13 mouse cellular contexts compared by ENCODE assay signal in the genomic region with DNA sequence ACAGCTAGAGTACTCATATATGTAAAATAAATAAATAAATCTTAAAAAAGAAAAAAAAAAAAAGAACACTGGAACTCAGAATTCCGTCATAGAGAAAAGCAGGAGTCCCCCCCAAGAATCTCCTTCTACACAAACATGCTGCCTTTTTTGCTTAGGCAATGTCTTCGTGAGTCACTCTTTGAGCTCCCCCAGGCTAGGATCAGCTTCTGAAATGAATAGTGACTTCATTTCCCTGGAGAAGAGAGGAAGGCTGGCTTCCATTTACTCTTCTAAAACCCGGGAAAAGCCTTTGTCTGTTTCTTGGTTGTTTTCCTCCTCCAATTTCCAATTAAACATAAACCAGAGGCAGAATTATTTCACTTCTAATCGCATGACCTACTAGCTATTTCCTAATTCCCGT. TPM values are rescaled to one million over a fixed set of nuclear protein-coding genes. Genes with fewer than 3 reads are reported as not detected.
DNase-seq lines count a peak whose midpoint lies in the region; ATAC-seq and TF ChIP-seq lines count a peak whose summit lies in the region.
"Had no signal": no experiment of that assay in that cellular context is flagged by ENCODE, and none has a peak within 500 bp of the region (broad histone marks: within the 10 kb centered on the region; RNA-seq: fewer than 3 reads in every experiment).

No protein-coding gene starts in this region.

- peak overlapping the region; percentile 20; the same call in 1 of the 2 replicates for H3K4me3 ChIP-seq in gastrocnemius, adult 2 months
- H3K4me3 ChIP-seq in limb, embryonic 15.5 days = no peak overlapping the region
- H3K4me3 ChIP-seq in limb, embryonic 10.5 days = no peak overlapping the region
- no peak overlapping the region for H3K4me3 ChIP-seq in embryonic facial prominence, embryonic 13.5 days
- no peak overlapping the region for H3K4me3 ChIP-seq in olfactory bulb, adult 2 months (ENCODE audit: insufficient read depth, low read depth, low read length)
- H3K4me3 ChIP-seq: stomach, embryonic 15.5 days had no signal

- no peak for ATAC-seq in limb, embryonic 15.5 days (ENCODE audit: insufficient number of reproducible peaks, low FRiP score, low TSS enrichment, low read depth)
- no peak for ATAC-seq in embryonic facial prominence, embryonic 13.5 days (ENCODE audit: insufficient number of reproducible peaks, insufficient read depth, low FRiP score, low TSS enrichment, low read depth)
- ATAC-seq: CD4-positive, CD25-positive, alpha-beta regulatory T cell, adult 4 months; forebrain, embryonic 16.5 days had no signal

- intact Hi-C loops in gastrocnemius, adult 2 months (cut with DNase I) = no loop called here

- H3K27ac ChIP-seq in gastrocnemius, adult 2 months = peak overlapping the region; percentile 98
- H3K27ac ChIP-seq in limb, embryonic 15.5 days = peak overlapping the region; percentile 47
- no peak overlapping the region for H3K27ac ChIP-seq in limb, embryonic 10.5 days
- H3K27ac ChIP-seq in embryonic facial prominence, embryonic 13.5 days = peak overlapping the region; percentile 84
- peak overlapping the region; percentile 88 for H3K27ac ChIP-seq in olfactory bulb, adult 2 months (ENCODE audit: insufficient read depth, low read depth, low read length)
- H3K27ac ChIP-seq: stomach, embryonic 15.5 days had no signal

- 60% methylated on average over 5 of the region's 5 CpGs for WGBS in limb, embryonic 15.5 days
- 88% methylated on average over 5 of the region's 5 CpGs for WGBS in limb, embryonic 10.5 days
- WGBS in embryonic facial prominence, embryonic 13.5 days = 33% methylated on average over 5 of the region's 5 CpGs
- WGBS in olfactory bulb, adult 2 months = 30% methylated on average over 5 of the region's 5 CpGs

- no peak overlapping the region for H3K9ac ChIP-seq in limb, embryonic 15.5 days
- no peak overlapping the region for H3K9ac ChIP-seq in embryonic facial prominence, embryonic 13.5 days
- H3K9ac ChIP-seq: lung, embryonic 14.5 days; stomach, embryonic 15.5 days had no signal

- no peaks in the 10 kb centered on the region for H3K36me3 ChIP-seq in limb, embryonic 15.5 days
- H3K36me3 ChIP-seq in limb, embryonic 10.5 days = peaks cover 5% of the 10 kb centered on the region; the same call in 1 of the 2 replicates
- no peaks in the 10 kb centered on the region for H3K36me3 ChIP-seq in embryonic facial prominence, embryonic 13.5 days
- H3K36me3 ChIP-seq: stomach, embryonic 15.5 days had no signal

- TF ChIP-seq CTCF in gastrocnemius, adult 2 months (IDR thresholded peaks at IDR 0.05) = no peak
- no peak for TF ChIP-seq CTCF in olfactory bulb, adult 2 months (IDR thresholded peaks at IDR 0.05; ENCODE audit: insufficient read depth, low read depth, low read length)

- no peak overlapping the region for H3K4me2 ChIP-seq in limb, embryonic 15.5 days
- H3K4me2 ChIP-seq in embryonic facial prominence, embryonic 13.5 days = 0 out of 2 replicates have a peak overlapping the region, but pooled peaks have one; percentile 11
- H3K4me2 ChIP-seq: lung, embryonic 14.5 days; stomach, embryonic 15.5 days had no signal

- no peaks in the 10 kb centered on the region for H3K27me3 ChIP-seq in limb, embryonic 15.5 days
- no peaks in the 10 kb centered on the region for H3K27me3 ChIP-seq in limb, embryonic 10.5 days (ENCODE audit: low read depth, poor library complexity, severe bottlenecking)
- H3K27me3 ChIP-seq in embryonic facial prominence, embryonic 13.5 days = no peaks in the 10 kb centered on the region
- H3K27me3 ChIP-seq: stomach, embryonic 15.5 days had no signal

- H3K4me1 ChIP-seq in limb, embryonic 15.5 days = peaks cover 65% of the 10 kb centered on the region
- H3K4me1 ChIP-seq in limb, embryonic 10.5 days = peaks cover 35% of the 10 kb centered on the region
- peaks cover 59% of the 10 kb centered on the region for H3K4me1 ChIP-seq in embryonic facial prominence, embryonic 13.5 days
- H3K4me1 ChIP-seq in olfactory bulb, adult 2 months (ENCODE audit: control insufficient read depth, insufficient read depth, low read length) = peaks cover 49% of the 10 kb centered on the region

- no peaks in the 10 kb centered on the region for H3K9me3 ChIP-seq in limb, embryonic 15.5 days
- H3K9me3 ChIP-seq in limb, embryonic 10.5 days (replicated peaks) = no peaks in the 10 kb centered on the region
- H3K9me3 ChIP-seq in embryonic facial prominence, embryonic 13.5 days = no peaks in the 10 kb centered on the region
- H3K9me3 ChIP-seq: stomach, embryonic 15.5 days had no signal

- TF ChIP-seq POLR2A in olfactory bulb, adult 2 months (IDR thresholded peaks at IDR 0.05; ENCODE audit: insufficient read depth, low read depth, low read length) = no peak

- no peak for DNase-seq in gastrocnemius, adult 2 months
- no peak for DNase-seq in gastrocnemius, adult 8-10 months (ENCODE audit: low spot score in 2 of 2)
- DNase-seq in limb, embryonic 10.5 days (ENCODE audit: low spot score) = no peak
- DNase-seq in retina, embryonic 14.5 days (ENCODE audit: low spot score) = no peak
- DNase-seq in thymus, postnatal 36 days = no peak
- DNase-seq: lung, embryonic 14.5 days had no signal

RNA-seq across cellular contexts. Expression of a gene that starts 9.9 kb away (rescaled TPM):
- 10 to 100 TPM; 10.4 to 11.0 TPM for total RNA-seq in gastrocnemius, adult 2 months (2021)
- 10 to 100 TPM in 2 of 4 experiments, 1 to 10 TPM in 2; 8.6 to 12.5 (median 10.4) TPM for total RNA-seq in gastrocnemius, adult 8-10 months (2022)
- 15.1 and 16.8 TPM in 2 replicates for polyA plus RNA-seq in limb, embryonic 15.5 days (2015; fragmentation: Nextera tagmentation; extraction: Ambion mirVana)
- 26.1 and 28.1 TPM in 2 replicates for polyA plus RNA-seq in limb, embryonic 10.5 days (2016; fragmentation: Nextera tagmentation; extraction: Ambion mirVana)
- polyA plus RNA-seq in embryonic facial prominence, embryonic 13.5 days (2015; fragmentation: Nextera tagmentation; extraction: Ambion mirVana) = 15.9 and 18.0 TPM in 2 replicates
- polyA plus RNA-seq in olfactory bulb, adult 2 months (2012; ENCODE audit: insufficient read depth, insufficient read length, low replicate concordance, missing spikeins) = not detected in 2 replicates

RNA-seq across cellular contexts. Expression of a gene that starts 29.1 kb away (rescaled TPM):
- total RNA-seq in gastrocnemius, adult 2 months (2021) = 1 to 10 TPM; 7.4 to 8.2 TPM
- 1 to 10 TPM; 7.4 to 9.3 (median 8.0) TPM for total RNA-seq in gastrocnemius, adult 8-10 months (2022)
- polyA plus RNA-seq in limb, embryonic 15.5 days (2015; fragmentation: Nextera tagmentation; extraction: Ambion mirVana) = 33.6 and 37.6 TPM in 2 replicates
- polyA plus RNA-seq in limb, embryonic 10.5 days (2016; fragmentation: Nextera tagmentation; extraction: Ambion mirVana) = 31.3 and 33.0 TPM in 2 replicates
- polyA plus RNA-seq in embryonic facial prominence, embryonic 13.5 days (2015; fragmentation: Nextera tagmentation; extraction: Ambion mirVana) = 19.9 and 27.9 TPM in 2 replicates
- not detected in 2 replicates for polyA plus RNA-seq in olfactory bulb, adult 2 months (2012; ENCODE audit: insufficient read depth, insufficient read length, low replicate concordance, missing spikeins)

RNA-seq across cellular contexts. Expression of a gene that starts 40.3 kb away (rescaled TPM):
- total RNA-seq in gastrocnemius, adult 2 months (2021) = under 1 TPM in 1 of 2 experiments, not detected in 1; 0.10 TPM
- under 1 TPM in 2 of 4 experiments, not detected in 2; 0.07 to 0.13 TPM for total RNA-seq in gastrocnemius, adult 8-10 months (2022)
- 27.1 and 30.4 TPM in 2 replicates for polyA plus RNA-seq in limb, embryonic 15.5 days (2015; fragmentation: Nextera tagmentation; extraction: Ambion mirVana)
- 9.2 and 11.8 TPM in 2 replicates for polyA plus RNA-seq in limb, embryonic 10.5 days (2016; fragmentation: Nextera tagmentation; extraction: Ambion mirVana)
- 2.1 and 3.3 TPM in 2 replicates for polyA plus RNA-seq in embryonic facial prominence, embryonic 13.5 days (2015; fragmentation: Nextera tagmentation; extraction: Ambion mirVana)
- polyA plus RNA-seq in olfactory bulb, adult 2 months (2012; ENCODE audit: insufficient read depth, insufficient read length, low replicate concordance, missing spikeins) = not detected in 2 replicates

RNA-seq across cellular contexts. Expression of a gene that starts 45.0 kb away (rescaled TPM):
- not detected for total RNA-seq in gastrocnemius, adult 2 months (2021)
- total RNA-seq in gastrocnemius, adult 8-10 months (2022) = not detected
- 3.4 and 3.6 TPM in 2 replicates for polyA plus RNA-seq in limb, embryonic 15.5 days (2015; fragmentation: Nextera tagmentation; extraction: Ambion mirVana)
- polyA plus RNA-seq in limb, embryonic 10.5 days (2016; fragmentation: Nextera tagmentation; extraction: Ambion mirVana) = 0.58 and 0.71 TPM in 2 replicates
- polyA plus RNA-seq in embryonic facial prominence, embryonic 13.5 days (2015; fragmentation: Nextera tagmentation; extraction: Ambion mirVana) = 2.4 and 3.4 TPM in 2 replicates
- polyA plus RNA-seq in olfactory bulb, adult 2 months (2012; ENCODE audit: insufficient read depth, insufficient read length, low replicate concordance, missing spikeins) = not detected in 2 replicates
- total RNA-seq: left cerebral cortex, postnatal 25 days had no signal

RNA-seq across cellular contexts. Expression of a gene that starts 56.6 kb away (rescaled TPM):
- 10 to 100 TPM; 21.5 to 24.0 TPM for total RNA-seq in gastrocnemius, adult 2 months (2021)
- 10 to 100 TPM; 23.0 to 30.7 (median 27.9) TPM for total RNA-seq in gastrocnemius, adult 8-10 months (2022)
- polyA plus RNA-seq in limb, embryonic 15.5 days (2015; fragmentation: Nextera tagmentation; extraction: Ambion mirVana) = 76.2 and 87.4 TPM in 2 replicates
- polyA plus RNA-seq in limb, embryonic 10.5 days (2016; fragmentation: Nextera tagmentation; extraction: Ambion mirVana) = 85.3 and 90.0 TPM in 2 replicates
- polyA plus RNA-seq in embryonic facial prominence, embryonic 13.5 days (2015; fragmentation: Nextera tagmentation; extraction: Ambion mirVana) = 89.4 and 94.8 TPM in 2 replicates
- not detected in 2 replicates for polyA plus RNA-seq in olfactory bulb, adult 2 months (2012; ENCODE audit: insufficient read depth, insufficient read length, low replicate concordance, missing spikeins)

Comparison
In these comparisons a context has a peak if more than half of its experiments do, and no peak if none do; other contexts are left out.
1. RNA of a gene that starts 29.1 kb away (polyA plus RNA-seq): 33.6 to 37.6 TPM in limb, embryonic 15.5 days, 31.3 to 33.0 TPM in limb, embryonic 10.5 days and 19.9 to 27.9 TPM in embryonic facial prominence, embryonic 13.5 days; not detected in olfactory bulb, adult 2 months; every median in the first group is over 10 times any median in the second.